Mouse (Mus musculus) olfactory bulb, adult 2 months (tissue): ENCODE measurements around the gene Nav2.

Experiments used
- CTCF ChIP-seq: fragments of 200-500 bp; IDR thresholded peaks from 2 replicates; pipeline ENCODE4 v1.5.1; 2012; ENCODE audit warnings: low read depth, mild to moderate bottlenecking, low read length, moderate library complexity; ENCODE audit not compliant: insufficient read depth
- POLR2A ChIP-seq: fragments of 200-500 bp; IDR thresholded peaks from 2 replicates; pipeline ENCODE4 v1.6.1; 2012; ENCODE audit warnings: mild to moderate bottlenecking, low read depth, low read length, moderate library complexity; ENCODE audit not compliant: insufficient read depth

GRCm38 (mm10) chr7:48894152-48894551 is 14.4 kb upstream of the Nav2 start:
- TF ChIP-seq CTCF (peak; percentile 62), POLR2A (no peak)
